Mouse (Mus musculus) cerebellum, adult 2 months (tissue): ENCODE data around the gene D230025D16Rik. TPM values are rescaled to one million over a fixed set of nuclear protein-coding genes. Genes with fewer than 3 reads are reported as not detected.
A peak's percentile ranks its signal among the peaks of the same experiment; 100 is the strongest.

Source experiments
- DNase-seq, 2 experiments: peaks; one replicate each; pipeline ENCODE4 v3.0.0; 2021
- H3K27ac ChIP-seq: fragments of 200-500 bp; 2 replicates; pipeline ENCODE4 v1.5.1; 2012; ENCODE audit warnings: low read length, control low read depth, inconsistent platforms; ENCODE audit not compliant: insufficient read depth
- H3K27me3 ChIP-seq: fragments of 200-500 bp; 2 replicates; pipeline ENCODE4 v1.6.1; 2012; ENCODE audit warnings: inconsistent platforms, mild to moderate bottlenecking, low read length, moderate library complexity; ENCODE audit not compliant: control insufficient read depth, insufficient read depth
- H3K4me1 ChIP-seq: fragments of 200-500 bp; 2 replicates; pipeline ENCODE4 v1.6.1; 2011; ENCODE audit warnings: low read length; ENCODE audit not compliant: control insufficient read depth, insufficient read depth
- H3K4me3 ChIP-seq: fragments of 200-500 bp; replicated peaks from 2 replicates; pipeline ENCODE3; 2011; ENCODE audit warnings: mild to moderate bottlenecking, low read depth, low read length, control low read depth; ENCODE audit not compliant: insufficient read depth
- CTCF ChIP-seq: fragments of 200-500 bp; IDR thresholded peaks from 2 replicates; pipeline ENCODE4 v1.5.1; 2011; ENCODE audit warnings: low read depth, mild to moderate bottlenecking, control low read depth, low read length, moderate library complexity, borderline replicate concordance; ENCODE audit not compliant: insufficient read depth
- POLR2A ChIP-seq: fragments of 200-500 bp; IDR thresholded peaks from 2 replicates; pipeline ENCODE4 v1.6.1; 2011; ENCODE audit warnings: low read length, control low read depth, borderline replicate concordance; ENCODE audit not compliant: insufficient read depth
- WGBS: fragments of 180-500 bp; shearing (Covaris S2); methylation state at CpG from one replicate; pipeline ENCODE4 v1.1.7; 2018; 5-methylcytosine and 5-hydroxymethylcytosine counted together
- polyA plus RNA-seq: library from polyadenylated mRNA; depleted of rRNA; stranded (reverse); fragments of >200 nt; gene quantifications from 2 replicates; pipeline ENCODE4 v1.2.3, GENCODE M21; 2012

The D230025D16Rik gene
- polyA plus RNA-seq, 1 experiment, result 34.9 TPM

DNA sequence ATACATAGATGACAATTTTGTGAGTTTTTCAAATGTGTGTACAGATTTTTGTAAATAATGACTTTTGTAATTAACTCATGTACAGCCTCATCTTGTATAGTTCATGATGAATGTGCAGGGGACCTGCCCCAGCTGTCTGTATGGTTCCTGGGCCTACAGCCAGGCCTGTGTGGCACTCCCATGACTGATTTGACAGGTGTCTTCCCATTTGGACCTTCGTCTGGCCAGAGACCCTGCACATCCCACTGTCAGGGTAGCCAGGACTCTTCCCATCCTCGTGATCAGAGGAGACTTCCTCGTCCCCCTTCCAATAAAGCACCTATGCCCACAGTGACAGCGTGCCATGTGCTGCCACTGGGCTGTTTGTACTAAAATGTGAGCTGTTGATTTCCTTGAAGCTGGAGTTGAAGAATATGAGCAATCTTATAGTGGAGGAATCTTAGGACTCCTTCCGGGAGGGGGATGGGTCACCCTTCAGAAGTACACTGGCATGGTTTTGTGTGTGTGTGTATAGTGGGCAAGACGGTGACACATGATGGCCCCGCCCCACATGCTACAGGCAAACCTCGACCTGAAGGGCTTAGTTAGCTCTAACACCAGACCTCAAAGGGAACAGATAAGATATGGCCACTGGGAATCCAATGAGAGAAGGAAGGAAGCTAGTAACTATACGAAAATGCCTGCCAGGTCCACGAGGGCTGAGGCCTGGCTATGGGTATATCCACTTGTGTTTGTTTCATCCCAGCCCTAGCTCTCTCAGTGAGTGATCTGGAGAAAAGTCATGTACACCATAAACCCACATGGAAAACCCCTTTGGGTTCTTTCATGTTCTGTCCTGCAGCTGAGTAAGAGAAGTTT lies 28.0 kb downstream of the D230025D16Rik start:
- no peak for DNase-seq
- H3K27me3 ChIP-seq, result no peaks in the 10 kb centered on the region
- WGBS, result 84% methylated on average over 10 of the region's 10 CpGs
- H3K27ac ChIP-seq, result no peak overlapping the region
- peaks cover 3% of the 10 kb centered on the region; the same call in 1 of the 2 replicates for H3K4me1 ChIP-seq
- H3K4me3 ChIP-seq, result no peak overlapping the region
- TF ChIP-seq CTCF (no peak), POLR2A (no peak)

DNA sequence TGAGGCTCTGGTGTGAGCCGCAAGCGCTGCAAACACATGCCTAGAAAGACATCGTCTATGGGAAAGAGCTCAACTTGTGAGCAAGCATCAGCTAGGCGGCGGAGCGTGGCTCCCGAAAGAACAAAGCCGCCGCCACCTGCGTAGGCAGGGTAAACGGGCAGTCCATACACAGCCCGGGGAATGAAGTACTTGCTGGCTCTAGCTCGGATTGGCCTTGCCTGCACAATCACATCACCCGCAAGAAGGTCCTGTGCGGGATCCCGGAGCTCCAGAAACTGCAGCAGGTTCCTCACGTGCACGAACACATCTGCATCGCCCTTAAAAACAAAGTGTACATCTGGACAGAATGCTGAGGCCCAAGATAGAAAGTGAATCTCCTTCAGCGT lies 28.8 kb downstream of the D230025D16Rik start:
- no peaks in the 10 kb centered on the region for H3K27me3 ChIP-seq
- H3K27ac ChIP-seq, result no peak overlapping the region
- no peak for DNase-seq
- H3K4me3 ChIP-seq, result no peak overlapping the region
- H3K4me1 ChIP-seq, result peaks cover 3% of the 10 kb centered on the region; the same call in 1 of the 2 replicates
- TF ChIP-seq POLR2A, result no peak
- no peak for TF ChIP-seq CTCF
- 45% methylated on average over 20 of the region's 20 CpGs for WGBS

DNA sequence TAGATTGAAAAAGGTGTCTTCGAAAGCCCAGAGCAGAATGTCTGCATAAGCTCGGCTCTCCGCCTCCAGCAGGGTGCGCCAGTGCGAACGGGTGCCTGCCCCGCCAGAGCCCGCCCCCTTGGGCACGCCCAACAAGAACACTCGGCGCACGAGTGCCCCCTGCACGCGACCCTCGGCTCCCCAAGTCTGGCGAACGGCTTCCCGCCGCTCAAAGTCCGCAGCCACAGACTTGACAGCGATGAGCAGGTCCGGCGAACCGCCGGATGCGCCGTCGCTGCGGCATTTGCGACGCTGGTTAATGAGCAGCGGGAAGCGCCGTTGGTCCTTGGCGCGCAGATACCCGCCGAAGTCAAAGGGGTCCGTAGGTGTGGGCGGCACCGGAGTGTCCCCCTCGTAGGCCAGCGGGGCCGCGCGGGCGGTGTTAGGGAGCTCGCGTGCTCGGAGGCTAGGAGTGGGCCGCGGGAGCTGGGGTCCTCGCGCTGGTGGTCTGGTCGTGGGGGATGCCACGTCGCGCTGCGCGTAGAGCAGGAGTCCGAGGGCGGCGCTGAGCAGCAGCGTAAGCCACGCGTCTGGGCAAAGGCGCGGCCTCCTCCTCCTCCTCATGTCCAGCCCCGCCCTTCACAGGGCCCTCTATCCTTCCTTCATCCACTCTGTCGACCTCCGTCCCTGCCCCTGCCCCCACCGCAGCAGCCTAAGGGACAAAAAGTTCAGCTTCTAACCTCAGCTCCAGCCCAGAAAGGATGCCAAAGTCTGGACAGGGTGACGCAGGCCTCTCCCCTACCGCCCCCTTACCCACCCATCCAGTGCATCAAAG lies 29.4 kb downstream of the D230025D16Rik start:
- TF ChIP-seq POLR2A (no peak), CTCF (peak; percentile 72)
- peaks cover 1% of the 10 kb centered on the region; the same call in 1 of the 2 replicates for H3K4me1 ChIP-seq
- H3K27me3 ChIP-seq, result no peaks in the 10 kb centered on the region
- no peak overlapping the region for H3K27ac ChIP-seq
- peak; percentile 79 to 83 for DNase-seq
- WGBS, result under 1% methylated on average over 74 of the region's 74 CpGs
- peak overlapping the region; percentile 63 for H3K4me3 ChIP-seq

DNA sequence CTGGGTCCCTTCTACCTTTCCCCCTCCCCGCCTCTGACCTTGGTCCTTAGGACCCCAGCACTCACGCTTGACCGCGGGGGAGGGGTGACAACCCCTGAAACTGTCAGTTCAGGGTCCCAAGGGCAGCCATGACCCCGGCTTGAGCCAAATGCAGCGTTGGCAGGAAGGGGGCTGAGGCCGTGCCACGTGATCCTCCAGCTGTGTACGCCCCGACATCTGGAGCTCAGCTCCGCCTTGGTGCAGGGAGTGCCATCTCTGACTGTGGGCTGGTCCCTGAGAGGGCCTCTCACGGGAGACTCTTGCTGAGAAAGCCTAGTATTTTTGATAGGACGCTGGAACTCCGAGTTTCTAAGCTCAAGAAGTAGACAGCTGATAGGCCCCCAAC lies 30.0 kb downstream of the D230025D16Rik start, which contains the start of gene B3gnt9:
Gene B3gnt9 (minus strand): TSS at position 188 of the 385 bp plus-strand sequence.
- Histone ChIP-seq H3K4me1 (no peaks in the 10 kb centered on the region), H3K27ac (no peak within 1 kb of the TSS), H3K27me3 (no peaks in the 10 kb centered on the region), H3K4me3 (peak within 1 kb of the TSS; percentile 63)
- TF ChIP-seq CTCF (no peak), POLR2A (no peak)
- DNase-seq, result peak in 1 of 2 experiments; percentile 33
- 13% methylated on average over 14 of the region's 14 CpGs for WGBS

DNA sequence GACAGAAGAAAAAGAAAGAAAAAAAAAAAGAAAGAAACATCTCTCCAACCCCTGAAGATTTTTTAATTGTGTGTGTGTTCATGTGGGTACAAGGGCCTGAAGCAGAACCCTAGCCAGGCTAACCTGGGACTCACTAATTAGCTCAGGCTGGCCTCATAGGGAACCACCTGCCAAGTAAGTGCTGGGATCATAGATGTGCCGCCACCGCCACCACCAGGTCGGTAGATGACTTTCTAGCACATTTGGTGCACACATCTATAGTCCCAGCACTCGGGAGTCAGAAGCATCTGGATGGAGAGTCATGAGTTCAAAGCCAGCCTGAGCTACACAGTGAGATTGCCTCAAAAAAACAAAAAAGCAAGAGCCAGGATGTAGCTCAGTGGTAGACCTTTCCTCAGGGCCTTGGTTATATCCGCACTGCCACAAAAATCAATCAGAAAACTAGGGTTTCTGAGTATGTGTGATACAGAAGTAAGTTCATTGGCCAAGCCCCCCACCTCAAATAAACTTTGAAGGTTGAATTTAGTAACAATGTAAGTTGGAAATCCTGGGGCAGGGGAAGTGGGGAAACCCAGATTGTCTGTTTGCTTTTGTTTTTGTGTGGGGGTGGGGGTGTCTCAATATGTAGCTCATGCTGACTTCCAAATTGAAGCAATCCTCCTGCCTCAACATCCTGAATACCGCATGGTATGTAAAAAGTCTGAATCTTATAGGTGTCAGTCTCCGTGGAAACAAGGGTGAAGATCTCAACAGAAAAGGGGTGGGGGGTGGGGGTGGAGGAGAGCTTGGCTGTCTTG lies 32.6 kb downstream of the D230025D16Rik start:
- 80% methylated on average over 7 of the region's 7 CpGs for WGBS
- Histone ChIP-seq H3K27me3 (no peaks in the 10 kb centered on the region), H3K4me3 (no peak overlapping the region), H3K4me1 (no peaks in the 10 kb centered on the region), H3K27ac (no peak overlapping the region)
- DNase-seq, result no peak
- TF ChIP-seq CTCF (no peak), POLR2A (no peak)

DNA sequence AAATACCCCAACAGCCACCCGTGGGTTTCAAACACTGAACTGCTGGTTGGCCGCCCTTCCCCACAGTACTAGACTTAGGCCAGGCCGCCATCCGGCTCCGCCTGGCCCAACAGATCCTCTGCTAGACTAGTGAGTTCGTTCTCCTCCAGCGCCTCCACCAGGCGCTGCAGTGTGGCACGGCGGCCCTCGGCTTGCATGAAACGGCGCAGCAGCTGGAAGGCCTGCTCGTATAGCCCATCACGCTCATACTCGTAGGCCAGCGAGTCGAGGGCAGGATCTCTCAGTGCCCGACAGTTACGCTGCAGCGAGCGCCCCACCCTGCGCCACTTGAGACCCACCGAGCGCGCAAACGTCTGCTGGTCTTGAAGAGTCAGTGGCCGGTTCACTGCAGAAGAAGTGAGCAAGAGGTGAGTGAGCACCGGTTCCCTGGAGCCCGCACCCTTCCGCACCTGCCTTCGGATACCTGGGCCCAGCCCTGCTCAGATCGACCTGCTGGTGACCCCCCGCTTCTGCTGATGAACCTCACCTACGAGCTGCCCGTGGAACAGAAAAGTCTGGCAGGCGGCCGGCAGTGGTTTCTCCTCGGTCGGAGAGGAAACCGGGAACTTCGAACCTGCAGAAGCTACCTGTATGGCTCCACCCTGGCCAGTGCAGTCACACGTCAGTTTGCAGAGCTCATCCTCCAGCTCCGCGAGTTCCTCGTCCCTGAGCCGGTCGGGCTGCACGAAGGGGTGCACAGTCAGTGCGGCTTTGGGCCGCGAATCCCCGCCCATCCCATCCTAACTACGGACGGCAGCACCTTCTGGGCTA lies 34.2 kb downstream of the D230025D16Rik start:
- DNase-seq, result peak in 1 of 2 experiments; percentile 36
- TF ChIP-seq CTCF (no peak), POLR2A (no peak)
- Histone ChIP-seq H3K4me3 (peak overlapping the region; percentile 49), H3K27ac (no peak overlapping the region), H3K27me3 (no peaks in the 10 kb centered on the region), H3K4me1 (no peaks in the 10 kb centered on the region)
- WGBS, result 6% methylated on average over 55 of the region's 55 CpGs

DNA sequence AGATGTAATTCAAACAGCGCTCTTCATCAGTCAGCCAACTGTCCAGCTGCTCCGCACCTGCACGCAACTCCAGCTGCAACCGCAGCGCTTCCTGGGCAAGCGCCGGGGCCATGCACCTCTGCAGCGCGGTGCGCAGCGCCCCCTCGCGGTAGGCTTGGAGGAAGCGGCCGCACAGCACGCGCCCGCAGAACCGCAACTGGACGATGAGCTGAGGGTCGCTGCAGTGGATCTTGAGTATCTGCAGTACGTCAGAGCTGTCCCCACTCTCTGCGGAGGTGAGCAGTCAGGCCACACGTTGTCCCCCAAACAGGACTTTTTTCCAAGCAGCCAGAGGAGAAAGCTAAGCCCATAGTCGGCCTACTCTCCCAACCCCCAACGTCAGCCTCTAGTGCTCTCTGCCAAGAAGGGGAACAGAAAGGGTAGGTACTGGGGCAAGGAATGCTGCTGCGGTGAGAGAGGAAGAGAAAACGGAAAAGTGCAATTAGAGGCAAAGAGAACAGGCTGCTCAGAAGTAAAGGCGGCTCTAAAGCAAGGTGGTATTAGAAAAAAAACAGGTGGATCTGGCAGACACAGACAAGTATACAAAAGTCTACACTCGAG lies 34.9 kb downstream of the D230025D16Rik start:
- H3K27ac ChIP-seq, result no peak overlapping the region
- H3K27me3 ChIP-seq, result no peaks in the 10 kb centered on the region

More for the DNA sequence above, 34.9 kb downstream of the D230025D16Rik start:
- Histone ChIP-seq H3K4me1 (no peaks in the 10 kb centered on the region), H3K4me3 (peak overlapping the region; percentile 49)
- 6% methylated on average over 30 of the region's 30 CpGs for WGBS
- DNase-seq, result peak; percentile 64 to 76
- TF ChIP-seq POLR2A (no peak), CTCF (peak; percentile 80)
